Comparison of ENCODE assay signal across 24 mouse cellular contexts in genomic region chr1:151682896-151683295, GRCm38 (mm10).
DNase-seq lines count a peak whose midpoint lies in the region; ATAC-seq and TF ChIP-seq lines count a peak whose summit lies in the region.
"Had no signal": no experiment of that assay in that cellular context is flagged by ENCODE, and none has a peak within 500 bp of the region (broad histone marks: within the 10 kb centered on the region; RNA-seq: fewer than 3 reads in every experiment).

No protein-coding gene starts in this region.

- H3K27ac ChIP-seq in cerebellum, adult 2 months (ENCODE audit: insufficient read depth, low read length), result no peak overlapping the region
- H3K27ac ChIP-seq: embryonic facial prominence, embryonic 10.5 days; heart, embryonic 15.5 days; hindbrain, embryonic 13.5 days; kidney, postnatal 0 days; left cerebral cortex, adult 2 months; limb, embryonic 15.5 days; liver, embryonic 14.5 days had no signal

- H3K4me3 ChIP-seq in cerebellum, adult 2 months (replicated peaks; ENCODE audit: insufficient read depth, low read depth, low read length), result no peak overlapping the region
- H3K4me3 ChIP-seq: embryonic facial prominence, embryonic 10.5 days; heart, embryonic 15.5 days; hindbrain, embryonic 13.5 days; left cerebral cortex, adult 2 months; limb, embryonic 15.5 days had no signal

- no peak for TF ChIP-seq POLR2A in cerebellum, adult 2 months (IDR thresholded peaks at IDR 0.05; ENCODE audit: borderline replicate concordance, insufficient read depth, low read length)

- no peaks in the 10 kb centered on the region for H3K27me3 ChIP-seq in cerebellum, adult 2 months (ENCODE audit: control insufficient read depth, insufficient read depth, low read length)
- H3K27me3 ChIP-seq: heart, embryonic 15.5 days; hindbrain, embryonic 13.5 days; limb, embryonic 15.5 days had no signal

- ATAC-seq in common myeloid progenitor, adult 5-6 weeks (replicated peaks; ENCODE audit: low read depth, poor library complexity, severe bottlenecking), result peak; percentile 55
- 0 out of 2 replicates have a peak, but pooled peaks have one; percentile 40 for ATAC-seq in monocyte, adult 5-6 weeks (replicated peaks; ENCODE audit: insufficient number of reproducible peaks, low FRiP score, low TSS enrichment, poor library complexity, severe bottlenecking)
- ATAC-seq: forebrain, postnatal 0 days had no signal

- H3K4me1 ChIP-seq in cerebellum, adult 2 months (ENCODE audit: control insufficient read depth, insufficient read depth, low read length), result no peaks in the 10 kb centered on the region

- WGBS in cerebellum, adult 2 months, result 95% methylated on average over 6 of the region's 6 CpGs

- TF ChIP-seq CTCF in cerebellum, adult 2 months (IDR thresholded peaks at IDR 0.05; ENCODE audit: borderline replicate concordance, insufficient read depth, low read depth, low read length), result no peak

- peak; percentile 19 for DNase-seq in thymus, postnatal 0 days (ENCODE audit: low spot score)
- DNase-seq in thymus, postnatal 14 days, result no peak
- DNase-seq in cerebellum, postnatal 14 days, result no peak
- DNase-seq in cerebellum, adult 2 months, result no peak
- no peak for DNase-seq in heart, adult 11 months
- DNase-seq: cerebellum, adult 11 months; cerebellum, postnatal 36 days; forebrain, postnatal 0 days; gastrocnemius, postnatal 14 days; heart, postnatal 36 days; kidney, adult 2 months; left cerebral cortex, postnatal 4 days; lung, embryonic 14.5 days; right cerebral cortex, postnatal 25 days; thymus, postnatal 36 days had no signal
